Mouse (Mus musculus) forelimb bud, embryonic 11.5 days (tissue): ENCODE results near the gene Clec2d.

Experiments used
- DNase-seq: peaks from one replicate; pipeline ENCODE4 v3.0.0-alpha.2; 2012; ENCODE audit warnings: low read depth, low spot score

Clec2d gene

DNA sequence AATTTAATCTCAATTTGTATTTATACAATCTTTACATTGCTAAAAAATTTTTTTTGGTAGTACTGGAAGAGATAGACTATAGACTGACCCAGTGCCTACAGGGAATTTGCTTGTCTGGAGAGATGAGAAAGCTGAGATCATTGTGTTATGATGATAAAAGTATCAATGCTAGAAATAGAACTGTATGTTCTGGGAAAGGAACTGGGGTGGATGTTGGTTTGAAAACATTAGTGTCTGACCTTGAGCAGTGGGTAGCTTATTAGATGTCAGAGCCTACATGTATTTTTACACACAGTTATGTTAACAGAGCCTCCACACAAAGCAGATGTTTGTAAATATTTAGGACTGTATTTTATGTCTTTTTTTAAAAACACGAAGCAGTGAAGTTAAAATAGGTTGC is 43.7 kb downstream of the Clec2d start:
- no peak for DNase-seq

DNA sequence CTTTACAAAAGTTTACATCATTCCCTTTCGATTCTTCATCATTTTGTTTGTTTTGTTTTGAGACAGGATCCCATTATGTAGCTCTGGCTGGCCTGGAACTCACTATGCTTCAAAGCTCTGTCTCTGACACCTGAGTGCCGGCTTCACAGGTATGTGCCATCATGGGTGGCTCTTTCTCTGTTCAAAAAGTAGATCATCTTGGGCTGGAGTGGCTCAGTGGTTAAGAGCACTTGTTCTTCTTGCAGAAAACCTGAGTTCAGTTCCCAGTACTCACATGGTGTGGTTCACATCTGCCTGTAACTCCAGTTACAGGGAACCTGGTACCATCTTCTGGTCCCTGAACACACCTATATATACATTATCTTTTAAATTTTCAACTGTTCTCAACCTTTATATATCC is 44.7 kb downstream of the Clec2d start:
- no peak for DNase-seq

DNA sequence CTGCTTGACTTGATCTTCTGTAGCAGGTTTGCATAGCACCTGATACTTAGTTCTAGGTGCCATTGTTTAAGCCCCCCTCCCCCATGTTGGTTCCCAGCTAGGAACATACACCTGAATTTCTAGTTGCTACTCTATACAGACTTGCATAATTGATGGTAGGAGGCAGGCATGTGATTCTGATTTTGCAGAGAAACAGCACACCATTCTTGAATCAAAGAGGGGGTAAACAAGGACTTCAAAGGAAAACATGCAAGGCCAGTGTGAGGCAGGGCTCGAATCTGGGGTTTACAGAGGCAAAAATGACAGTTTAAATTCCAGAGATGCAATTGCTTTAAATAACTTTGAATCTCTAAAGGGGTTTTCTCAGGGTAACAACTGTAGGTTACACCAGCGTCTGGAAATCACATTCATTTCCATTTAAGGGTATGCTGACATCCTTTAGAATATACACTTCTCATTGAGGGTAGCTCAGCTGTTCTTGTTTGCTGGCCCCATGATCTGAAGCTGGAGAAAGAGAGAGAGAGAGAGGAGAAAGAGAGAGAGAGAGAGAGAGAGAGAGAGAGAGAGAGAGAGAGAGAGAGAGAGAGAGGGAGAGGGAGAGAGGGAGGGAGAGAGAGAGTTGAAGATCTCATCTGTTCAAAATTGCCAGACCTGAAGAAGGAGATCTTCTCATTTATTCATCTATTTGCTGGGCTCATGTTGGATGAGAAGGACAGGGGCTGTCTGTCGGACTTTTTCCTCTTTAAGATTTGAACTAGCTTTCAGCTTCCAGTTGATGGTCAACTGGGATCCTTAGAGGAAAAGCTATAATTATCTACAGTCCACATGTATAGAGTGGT is 48.7 kb downstream of the Clec2d start:
- no peak for DNase-seq

DNA sequence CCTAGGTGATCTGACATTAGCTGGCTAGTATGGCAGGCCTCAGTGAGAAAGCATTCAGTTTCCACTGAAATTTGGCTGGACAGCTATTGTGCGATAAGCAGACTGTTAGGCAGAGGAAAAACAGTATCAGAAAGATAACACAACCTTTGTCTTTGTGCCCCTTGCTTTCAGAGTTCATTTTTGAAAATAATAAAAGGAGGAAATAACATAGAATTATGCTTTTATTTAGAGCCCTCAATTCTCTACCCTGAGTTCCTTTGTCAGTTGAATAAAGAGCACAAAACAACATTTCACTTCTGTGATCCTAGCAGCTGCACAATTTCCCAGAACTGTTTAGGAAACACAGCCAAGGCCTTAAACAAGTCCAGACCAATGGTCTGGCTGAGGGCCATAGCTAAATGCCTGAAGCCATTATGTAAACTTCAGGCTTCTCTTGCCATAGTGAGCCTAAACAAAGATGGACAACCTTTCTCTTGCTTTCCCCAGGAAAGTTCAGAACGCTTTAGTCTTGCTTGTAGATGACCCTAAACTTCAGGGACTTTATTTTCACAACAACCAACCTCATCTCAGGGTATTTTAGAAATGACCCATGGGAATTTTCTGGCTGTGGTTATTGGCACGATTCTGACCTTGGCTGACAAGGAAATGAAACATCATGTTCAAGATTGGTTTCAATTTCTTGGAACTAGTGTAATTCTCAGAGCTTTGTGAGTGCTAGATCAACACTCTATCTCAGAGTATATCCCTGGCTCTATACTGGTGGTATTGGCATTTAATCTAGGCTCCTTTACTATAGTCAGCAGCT is 49.6 kb downstream of the Clec2d start:
- DNase-seq = no peak

DNA sequence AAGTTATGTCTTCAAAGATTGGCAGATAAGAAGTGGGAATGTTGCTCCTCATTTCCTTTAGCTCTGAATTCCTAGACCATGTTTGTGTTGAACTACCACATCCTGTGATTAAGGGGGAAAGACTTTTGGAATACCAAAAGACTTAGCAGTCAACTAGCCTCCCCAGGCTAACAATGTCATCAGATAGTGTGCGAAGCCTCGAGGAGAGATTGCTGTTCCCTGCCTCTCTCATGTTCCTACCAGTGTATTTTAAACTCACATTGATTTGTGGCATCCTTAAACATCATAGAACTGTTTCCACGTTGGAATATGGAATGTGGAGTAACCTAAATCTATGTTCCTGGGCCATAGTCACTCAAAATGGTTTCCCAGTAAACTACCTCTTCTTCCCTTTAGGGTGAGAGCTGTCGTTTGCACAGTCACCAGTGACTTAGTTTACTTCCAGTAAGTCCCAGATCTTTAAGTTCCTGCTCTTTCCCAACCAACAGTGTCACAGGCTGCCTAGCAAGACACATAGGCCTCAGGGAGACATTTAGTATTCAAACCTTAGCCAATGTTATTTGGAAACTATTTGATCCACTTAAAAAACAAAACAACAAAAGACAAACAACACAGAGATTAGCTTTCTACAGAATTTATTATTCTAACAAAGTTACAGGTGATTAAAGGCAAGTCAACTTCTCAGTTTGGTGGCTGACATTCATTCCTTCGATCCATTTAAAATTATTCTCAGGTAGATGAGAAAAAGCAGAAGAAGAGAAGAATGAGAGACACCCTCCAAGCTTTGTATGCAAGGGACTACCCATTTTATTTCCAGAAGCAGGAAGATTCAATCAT is 51.8 kb downstream of the Clec2d start:
- DNase-seq = no peak

DNA sequence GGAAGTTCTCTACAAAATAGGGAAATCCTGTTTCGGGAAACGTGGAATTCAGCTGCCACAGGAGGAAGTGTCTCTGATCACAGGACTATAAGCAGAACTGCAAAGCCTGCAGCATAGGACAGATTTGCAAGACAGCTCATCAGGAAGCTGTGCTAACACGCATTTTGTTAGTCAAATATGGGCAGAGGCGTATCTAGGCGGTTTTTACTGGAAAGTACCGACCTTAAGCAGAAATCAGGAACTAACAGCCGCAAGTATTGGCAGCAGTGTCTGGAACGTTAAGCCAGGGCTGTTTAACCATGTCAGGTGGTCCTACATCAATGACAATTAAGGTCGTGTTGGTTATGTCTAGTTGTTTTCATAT is 52.4 kb downstream of the Clec2d start:
- DNase-seq = no peak

DNA sequence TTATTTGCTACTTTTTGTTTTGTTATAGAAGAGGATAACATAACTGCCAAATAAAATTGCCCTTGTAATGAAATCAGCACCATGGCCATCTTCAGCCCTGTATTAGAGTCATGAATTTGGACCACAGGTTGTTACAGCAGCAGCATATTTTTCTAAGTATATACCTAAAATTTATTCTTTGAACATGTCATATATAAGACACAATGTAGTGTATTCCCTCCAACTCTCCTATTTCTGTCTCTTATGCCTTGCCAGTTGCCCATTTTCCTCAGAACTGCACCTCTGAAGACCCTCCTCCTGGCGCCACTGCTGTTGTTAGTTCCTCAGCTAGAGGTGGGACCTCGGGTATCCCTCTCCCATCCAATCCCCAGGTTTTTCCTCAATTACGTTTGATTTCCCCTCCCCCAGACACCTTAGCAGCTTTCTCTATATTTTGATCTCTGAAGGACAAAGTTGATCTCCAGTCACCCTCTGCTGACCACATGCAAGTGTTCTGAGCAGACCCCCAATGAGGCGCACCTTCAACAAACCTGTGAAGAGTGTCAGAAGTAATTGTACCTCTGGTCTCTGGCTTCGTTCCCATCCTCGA is 53.0 kb downstream of the Clec2d start:
- no peak for DNase-seq

DNA sequence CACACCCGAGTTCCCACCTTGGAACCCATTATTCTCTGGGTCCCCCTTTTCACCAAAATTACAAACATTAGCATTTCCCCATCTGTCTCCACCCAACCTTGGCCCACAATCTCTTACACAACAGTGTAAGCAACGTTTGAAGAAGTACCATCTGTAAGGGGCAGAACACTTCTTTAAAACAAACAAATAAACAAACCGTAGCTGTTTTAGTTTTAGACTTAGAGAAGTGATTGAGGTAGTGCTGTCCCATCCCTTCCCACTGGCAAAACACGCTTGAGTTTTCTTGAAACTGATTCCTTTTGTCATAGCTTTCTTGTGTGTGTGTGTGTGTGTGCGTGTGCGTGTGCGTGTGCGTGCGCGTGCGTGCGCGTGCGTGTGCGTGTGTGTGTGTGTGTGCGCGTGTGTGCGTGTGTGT is 53.5 kb downstream of the Clec2d start:
- DNase-seq = no peak

DNA sequence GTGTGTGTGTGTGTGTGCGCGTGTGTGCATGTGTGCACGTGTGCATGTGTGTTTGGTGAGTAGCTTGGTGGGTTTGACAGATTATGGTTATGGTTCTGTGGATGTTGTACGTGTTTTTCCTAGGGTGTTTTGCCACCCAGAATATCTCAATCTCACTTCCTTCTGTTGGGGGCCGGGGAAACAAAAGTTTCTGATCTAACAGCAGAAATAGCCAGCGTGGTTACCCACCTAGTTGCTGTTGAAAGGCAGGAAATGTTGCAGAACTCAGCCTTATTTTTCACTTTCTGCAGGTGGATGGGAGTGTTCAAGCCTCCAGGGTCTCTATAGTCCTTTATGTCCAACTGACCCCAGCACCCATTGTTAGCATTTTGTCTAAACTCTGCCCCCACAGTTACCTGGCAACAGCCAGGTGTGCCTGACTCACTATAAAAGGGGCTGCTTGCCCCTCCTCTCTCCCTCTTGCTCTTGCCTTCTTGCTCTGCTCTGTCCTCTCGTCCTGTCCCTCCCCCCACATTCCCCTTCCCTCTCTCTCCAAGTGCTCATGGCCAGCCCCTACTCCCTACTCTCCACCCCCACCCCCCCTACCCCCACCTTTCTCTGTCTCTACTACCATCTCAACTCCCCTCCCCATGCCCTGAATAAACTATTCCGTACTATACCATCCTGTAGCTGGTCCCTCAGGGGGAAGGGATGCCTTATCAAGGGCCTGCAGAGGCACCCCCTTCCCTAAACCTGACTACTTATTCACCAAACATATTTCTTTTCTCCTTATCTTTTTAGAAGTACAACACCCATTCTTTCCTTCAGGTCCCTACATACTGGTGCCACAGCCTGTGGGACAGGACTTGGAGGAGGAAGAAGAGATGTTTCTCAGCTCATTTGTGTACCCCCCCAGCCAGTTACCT is 54.3 kb downstream of the Clec2d start:
- DNase-seq = no peak

DNA sequence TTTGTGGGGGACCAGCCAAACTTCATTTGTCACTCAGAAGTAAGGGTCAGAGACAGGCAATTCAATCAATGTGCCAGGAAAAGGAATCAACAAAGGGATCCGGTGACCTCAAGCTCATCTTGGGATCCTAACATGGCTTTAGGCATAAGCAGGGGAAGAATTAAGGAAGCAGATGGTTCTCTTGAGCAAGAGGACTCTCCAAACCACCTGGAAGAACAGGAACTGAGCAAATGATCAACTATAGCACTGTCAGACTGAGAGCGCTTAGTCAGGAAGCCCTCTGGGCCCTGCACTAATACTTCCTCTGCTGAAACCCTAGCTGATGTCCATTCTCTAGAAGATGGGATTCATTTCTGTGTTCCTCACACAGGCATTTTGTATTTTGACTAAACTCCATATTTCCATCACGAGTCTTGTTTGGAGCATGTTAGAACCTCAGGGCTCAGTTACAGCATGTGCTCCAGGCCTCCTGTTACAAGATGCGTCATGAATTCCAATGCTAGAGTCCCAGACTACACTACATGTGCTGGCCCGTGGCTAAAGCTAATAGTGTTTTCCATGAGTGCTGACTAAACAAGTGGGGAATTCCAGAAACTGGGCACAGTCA is 55.5 kb downstream of the Clec2d start:
- DNase-seq = no peak
